Mouse (Mus musculus): ENCODE data around the gene Atg9a. TPM values are rescaled to one million over a fixed set of nuclear protein-coding genes. Genes with fewer than 3 reads are reported as not detected.
A peak's percentile ranks its signal among the peaks of the same experiment; 100 is the strongest.

The Atg9a gene
- polyA plus RNA-seq, 2 experiments, result 16.4 to 17.4 TPM

GRCm38 (mm10) chr1:75216797-75217585 lies 25.0 kb upstream of the Atg9a start:
- peak overlapping the region; percentile 90 for H3K9ac ChIP-seq (replicated peaks)
- H3K36me3 ChIP-seq (replicated peaks; ENCODE audit: control insufficient read depth, insufficient read depth, low read depth), result peaks cover 47% of the 10 kb centered on the region
- no peaks in the 10 kb centered on the region for H3K9me3 ChIP-seq (ENCODE audit: control insufficient read depth, low read length)
- peak in 2 of 3 experiments; percentile 69 to 73 for DNase-seq (ENCODE audit: low read depth in 3 of 3, low spot score in 3 of 3)
- peak; percentile 61 for ATAC-seq (ENCODE audit: insufficient read depth)
- peak overlapping the region; percentile 68 to 94 for H3K4me3 ChIP-seq (ENCODE audit: insufficient read depth in 1 of 2, low read depth in 2 of 2, low read length in 2 of 2)
- no peak for TF ChIP-seq CTCF (IDR thresholded peaks at IDR 0.05; ENCODE audit: low read depth)
- peak; percentile 72 for TF ChIP-seq EP300 (IDR thresholded peaks at IDR 0.05; ENCODE audit: low read depth)
- H3K4me1 ChIP-seq (replicated peaks; ENCODE audit: control insufficient read depth in 2 of 2, insufficient read depth in 2 of 2, low read length in 1 of 2), result peaks cover 49 to 50% of the 10 kb centered on the region in 2 experiments
- peak overlapping the region; percentile 75 for H3K4me2 ChIP-seq (ENCODE audit: low read depth)
- peaks cover 15% of the 10 kb centered on the region for H3K27me3 ChIP-seq (ENCODE audit: control insufficient read depth, insufficient read depth, low read length)
- WGBS (ENCODE audit: insufficient replicate concordance), result 39% methylated on average over 13 of the region's 13 CpGs
- peak overlapping the region; percentile 95 for H3K27ac ChIP-seq

- H3K36me3 ChIP-seq (replicated peaks; ENCODE audit: control insufficient read depth, insufficient read depth, low read depth), result peaks cover 49% of the 10 kb centered on the region
- TF ChIP-seq CTCF (IDR thresholded peaks at IDR 0.05; ENCODE audit: low read depth) (no peak), EP300 (IDR thresholded peaks at IDR 0.05; ENCODE audit: low read depth) (no peak)
- H3K9me3 ChIP-seq (ENCODE audit: control insufficient read depth, low read length), result no peaks in the 10 kb centered on the region
- peaks cover 54 to 59% of the 10 kb centered on the region in 2 experiments for H3K4me1 ChIP-seq (replicated peaks; ENCODE audit: control insufficient read depth in 2 of 2, insufficient read depth in 2 of 2, low read length in 1 of 2)
- 84% methylated on average over 9 of the region's 9 CpGs for WGBS (ENCODE audit: insufficient replicate concordance)
- DNase-seq (ENCODE audit: low read depth in 3 of 3, low spot score in 3 of 3), result no peak
- peak overlapping the region; percentile 68 to 94; a peak in 3 of 4 replicates for H3K4me3 ChIP-seq (ENCODE audit: insufficient read depth in 1 of 2, low read depth in 2 of 2, low read length in 2 of 2)
- peak overlapping the region; percentile 75 for H3K4me2 ChIP-seq (ENCODE audit: low read depth)
- H3K9ac ChIP-seq (replicated peaks), result peak overlapping the region; percentile 36
- peaks cover 12% of the 10 kb centered on the region for H3K27me3 ChIP-seq (ENCODE audit: control insufficient read depth, insufficient read depth, low read length)
- H3K27ac ChIP-seq, result peak overlapping the region; percentile 95
- ATAC-seq (ENCODE audit: insufficient read depth), result no peak
Measured at GRCm38 (mm10) chr1:75215785-75216184, 23.8 kb upstream of the Atg9a start.

GRCm38 (mm10) chr1:75214886-75215285 lies 22.9 kb upstream of the Atg9a start:
- WGBS (ENCODE audit: insufficient replicate concordance), result 51% methylated on average over 5 of the region's 5 CpGs
- Histone ChIP-seq H3K4me2 (ENCODE audit: low read depth) (peak overlapping the region; percentile 75), H3K9me3 (ENCODE audit: control insufficient read depth, low read length) (no peaks in the 10 kb centered on the region), H3K36me3 (replicated peaks; ENCODE audit: control insufficient read depth, insufficient read depth, low read depth) (peaks cover 49% of the 10 kb centered on the region), H3K9ac (replicated peaks) (0 out of 2 replicates have a peak overlapping the region, but pooled peaks have one; percentile 18), H3K4me3 (ENCODE audit: insufficient read depth in 1 of 2, low read depth in 2 of 2, low read length in 2 of 2) (peak overlapping the region in 1 of 2 experiments; percentile 68; a peak in 2 of 4 replicates), H3K27me3 (ENCODE audit: control insufficient read depth, insufficient read depth, low read length) (peaks cover 3% of the 10 kb centered on the region; the same call in 1 of the 2 replicates), H3K27ac (peak overlapping the region; percentile 10), H3K4me1 (replicated peaks; ENCODE audit: control insufficient read depth in 2 of 2, insufficient read depth in 2 of 2, low read length in 1 of 2) (peaks cover 59 to 63% of the 10 kb centered on the region in 2 experiments)
- no peak for DNase-seq (ENCODE audit: low read depth in 3 of 3, low spot score in 3 of 3)
- no peak for TF ChIP-seq EP300 (IDR thresholded peaks at IDR 0.05; ENCODE audit: low read depth)
- no peak for ATAC-seq (ENCODE audit: insufficient read depth)

- Histone ChIP-seq H3K9me3 (ENCODE audit: control insufficient read depth, low read length) (no peaks in the 10 kb centered on the region), H3K4me2 (ENCODE audit: low read depth) (peak overlapping the region; percentile 75), H3K9ac (replicated peaks) (peak overlapping the region; percentile 23; the same call in 1 of the 2 replicates), H3K36me3 (replicated peaks; ENCODE audit: control insufficient read depth, insufficient read depth, low read depth) (peaks cover 49% of the 10 kb centered on the region), H3K4me3 (ENCODE audit: insufficient read depth in 1 of 2, low read depth in 2 of 2, low read length in 2 of 2) (0 out of 4 replicates have a peak overlapping the region, but pooled peaks of 1 of the 2 experiments have one; percentile 68), H3K4me1 (replicated peaks; ENCODE audit: control insufficient read depth in 2 of 2, insufficient read depth in 2 of 2, low read length in 1 of 2) (peaks cover 61 to 67% of the 10 kb centered on the region in 2 experiments), H3K27ac (peak overlapping the region; percentile 43), H3K27me3 (ENCODE audit: control insufficient read depth, insufficient read depth, low read length) (no peaks in the 10 kb centered on the region)
- no peak for DNase-seq (ENCODE audit: low read depth in 3 of 3, low spot score in 3 of 3)
- 75% methylated on average over 2 of the region's 2 CpGs for WGBS (ENCODE audit: insufficient replicate concordance)
- TF ChIP-seq EP300 (IDR thresholded peaks at IDR 0.05; ENCODE audit: low read depth), result no peak
- ATAC-seq (ENCODE audit: insufficient read depth), result no peak
Measured at GRCm38 (mm10) chr1:75214442-75214841, 22.4 kb upstream of the Atg9a start.

- no peaks in the 10 kb centered on the region for H3K27me3 ChIP-seq (ENCODE audit: control insufficient read depth, insufficient read depth, low read length)
- DNase-seq (ENCODE audit: low read depth in 3 of 3, low spot score in 3 of 3), result no peak
- no peaks in the 10 kb centered on the region for H3K9me3 ChIP-seq (ENCODE audit: control insufficient read depth, low read length)
- H3K9ac ChIP-seq (replicated peaks), result no peak overlapping the region; the same call in 1 of the 2 replicates
- H3K4me3 ChIP-seq (ENCODE audit: insufficient read depth in 1 of 2, low read depth in 2 of 2, low read length in 2 of 2), result peak overlapping the region; percentile 32 to 77; a peak in 3 of 4 replicates
- H3K27ac ChIP-seq, result peak overlapping the region; percentile 43
- 9% methylated on average over 7 of the region's 7 CpGs for WGBS (ENCODE audit: insufficient replicate concordance)
- ATAC-seq (ENCODE audit: insufficient read depth), result no peak
- peak overlapping the region; percentile 75 for H3K4me2 ChIP-seq (ENCODE audit: low read depth)
- TF ChIP-seq EP300 (IDR thresholded peaks at IDR 0.05; ENCODE audit: low read depth), result no peak
- H3K4me1 ChIP-seq (replicated peaks; ENCODE audit: control insufficient read depth in 2 of 2, insufficient read depth in 2 of 2, low read length in 1 of 2), result peaks cover 68 to 78% of the 10 kb centered on the region in 2 experiments
- peaks cover 49% of the 10 kb centered on the region for H3K36me3 ChIP-seq (replicated peaks; ENCODE audit: control insufficient read depth, insufficient read depth, low read depth)
Measured at GRCm38 (mm10) chr1:75213096-75213495, 21.1 kb upstream of the Atg9a start.

Data from liver, embryonic 14.5 days (tissue).